Mouse (Mus musculus) induced T-regulatory cell, adult 2 months (primary cell): ENCODE data around the gene Zfhx2.

Source experiments
- DNase-seq: peaks from one replicate; pipeline ENCODE4 v3.0.0-alpha.2; 2012; ENCODE audit warnings: low read depth

The Zfhx2 gene

DNA sequence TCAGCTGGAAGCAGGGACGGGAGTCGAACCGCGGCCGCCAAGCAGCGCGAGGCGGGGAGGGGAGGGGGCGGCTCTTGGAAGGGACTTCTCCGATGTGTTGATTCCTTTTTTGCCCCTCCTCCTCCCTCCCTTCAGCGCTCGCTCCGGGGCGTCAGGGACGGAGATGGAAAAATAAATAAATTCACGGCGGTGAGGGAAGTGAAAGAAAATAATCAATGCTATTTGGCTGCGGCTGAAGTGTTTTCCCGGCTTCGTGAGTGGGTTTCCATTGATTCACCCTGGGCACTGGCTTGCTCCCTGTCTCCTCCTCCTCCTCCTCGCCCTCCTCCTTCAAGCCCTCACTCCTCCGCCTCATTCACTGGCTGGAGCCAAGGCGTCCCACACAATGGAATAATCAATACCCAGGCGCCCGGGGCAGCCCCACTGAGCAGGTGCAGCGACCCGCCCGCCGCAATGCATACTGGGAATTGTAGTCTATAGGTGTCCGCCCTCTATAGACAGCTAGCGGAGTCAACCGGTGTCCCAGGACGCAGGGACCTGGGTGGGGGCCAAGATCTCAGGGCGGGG, at the start of gene Zfhx2:
TSS of gene Zfhx2 (minus strand) at position 314 of the 567 bp plus-strand sequence.
- peak; percentile 95 for DNase-seq

DNA sequence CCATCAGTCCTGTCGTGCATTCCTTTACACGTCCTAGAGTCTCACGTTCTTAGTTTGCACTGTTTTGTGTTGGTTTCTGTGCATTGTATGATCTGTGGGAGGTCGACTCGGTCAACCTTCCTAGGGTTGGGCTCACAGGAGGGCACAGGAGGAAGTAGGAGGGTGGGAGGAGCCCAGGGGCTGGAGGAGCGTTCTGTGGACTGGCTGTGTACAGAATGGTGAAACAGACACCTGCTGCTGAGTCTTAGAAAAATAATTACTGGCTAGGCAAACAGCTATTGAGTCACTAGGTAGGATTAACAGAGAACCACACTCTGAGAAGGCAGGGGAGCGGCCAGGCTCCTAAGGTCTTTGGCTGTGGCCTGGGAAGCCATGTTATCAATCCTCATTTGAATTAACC, 47.2 kb upstream of the Zfhx2 start:
- no peak for DNase-seq

DNA sequence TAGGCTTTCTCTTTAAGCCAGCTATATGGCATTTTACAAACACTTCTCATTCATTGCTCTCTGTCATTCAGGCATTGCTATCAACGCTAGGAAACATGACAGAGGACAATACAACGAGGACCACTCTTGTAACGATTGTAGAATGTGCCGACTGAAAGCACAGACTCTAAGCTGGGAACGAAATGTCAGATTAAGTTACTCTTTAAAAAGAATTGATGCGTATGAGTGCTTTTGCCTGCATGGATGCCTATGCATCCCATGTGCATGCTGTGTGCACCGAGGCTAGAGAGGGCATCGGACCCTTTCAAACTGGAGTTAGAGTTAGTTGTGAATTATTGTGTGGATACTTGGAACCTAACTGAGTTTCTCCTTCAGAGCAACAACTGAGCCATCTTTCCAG, 43.6 kb upstream of the Zfhx2 start:
- no peak for DNase-seq

DNA sequence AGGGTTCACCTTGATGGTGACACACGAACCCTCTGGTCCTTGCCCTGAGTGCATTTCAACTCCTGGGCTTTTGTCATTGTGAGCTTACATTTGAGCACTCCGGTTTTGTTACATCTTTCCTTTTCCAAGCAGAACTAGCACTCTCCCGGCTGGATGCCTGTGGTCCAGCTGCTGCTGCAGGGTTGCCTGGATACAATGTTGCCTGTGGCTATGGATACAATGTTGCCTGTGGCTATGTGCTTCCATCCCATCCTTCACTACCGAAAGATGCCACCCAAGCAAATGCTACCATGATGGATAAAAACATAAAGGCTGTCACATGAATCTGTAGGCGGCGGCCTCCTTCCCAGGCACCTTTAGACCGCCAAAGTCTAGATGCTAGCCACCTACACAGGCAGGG, 34.4 kb upstream of the Zfhx2 start:
- DNase-seq, result no peak

DNA sequence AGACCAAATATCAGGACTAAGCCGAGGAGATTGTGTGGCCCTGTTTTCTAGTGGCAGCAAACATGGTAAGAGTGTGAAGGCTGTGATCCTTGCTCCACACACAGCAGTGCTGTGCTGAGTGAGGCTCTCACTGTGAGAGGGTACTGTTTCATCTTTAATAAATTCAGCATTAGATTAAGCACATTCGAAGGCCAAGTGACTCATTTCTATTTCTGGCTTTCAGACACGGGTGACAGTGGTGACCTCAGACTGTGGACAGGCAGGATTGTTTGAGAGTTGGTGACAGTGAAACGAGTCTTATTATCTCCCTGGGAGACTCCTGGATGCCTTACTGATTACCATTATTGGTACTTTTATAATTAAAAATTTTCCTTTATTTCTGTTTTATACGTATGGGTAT, 33.6 kb upstream of the Zfhx2 start:
- DNase-seq, result no peak

DNA sequence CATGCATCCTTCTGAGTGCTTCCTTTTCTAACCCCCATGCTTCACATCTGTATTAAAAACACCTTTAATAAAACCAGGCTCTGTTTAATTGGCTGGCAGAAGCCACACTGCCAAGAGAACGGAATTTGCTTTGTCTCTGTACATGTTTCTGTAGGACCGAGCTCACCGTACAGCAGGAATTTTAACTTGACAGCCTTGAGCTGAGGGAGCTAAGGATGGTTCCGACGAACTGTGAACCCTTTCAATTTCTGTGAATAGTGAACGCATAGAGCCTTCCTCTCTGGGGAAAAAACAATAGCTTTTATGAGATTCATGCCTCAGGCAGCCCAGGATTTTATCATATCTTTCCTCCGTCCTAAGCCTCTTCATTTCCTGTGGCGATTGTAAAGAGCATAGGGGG, 30.2 kb upstream of the Zfhx2 start:
- no peak for DNase-seq

DNA sequence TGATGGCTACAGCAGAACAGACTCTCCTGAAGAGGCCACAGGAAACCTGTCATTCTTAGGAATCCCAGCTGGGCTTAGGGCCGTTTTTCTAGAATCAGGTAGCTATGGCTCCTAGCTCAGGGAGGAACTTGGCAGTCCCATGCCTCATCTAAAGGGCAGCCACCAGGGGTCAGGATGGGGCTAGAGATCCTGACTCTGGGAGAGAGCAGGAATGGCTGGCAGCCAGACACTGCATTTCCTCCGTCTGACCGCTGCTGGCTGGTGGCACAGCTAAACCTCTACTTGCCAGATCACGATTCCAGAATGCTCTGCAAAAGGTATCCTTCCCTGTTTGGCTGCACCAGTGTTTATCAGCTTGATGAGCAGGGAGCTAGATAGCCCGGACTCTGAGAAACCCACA, 29.8 kb upstream of the Zfhx2 start:
- no peak for DNase-seq

DNA sequence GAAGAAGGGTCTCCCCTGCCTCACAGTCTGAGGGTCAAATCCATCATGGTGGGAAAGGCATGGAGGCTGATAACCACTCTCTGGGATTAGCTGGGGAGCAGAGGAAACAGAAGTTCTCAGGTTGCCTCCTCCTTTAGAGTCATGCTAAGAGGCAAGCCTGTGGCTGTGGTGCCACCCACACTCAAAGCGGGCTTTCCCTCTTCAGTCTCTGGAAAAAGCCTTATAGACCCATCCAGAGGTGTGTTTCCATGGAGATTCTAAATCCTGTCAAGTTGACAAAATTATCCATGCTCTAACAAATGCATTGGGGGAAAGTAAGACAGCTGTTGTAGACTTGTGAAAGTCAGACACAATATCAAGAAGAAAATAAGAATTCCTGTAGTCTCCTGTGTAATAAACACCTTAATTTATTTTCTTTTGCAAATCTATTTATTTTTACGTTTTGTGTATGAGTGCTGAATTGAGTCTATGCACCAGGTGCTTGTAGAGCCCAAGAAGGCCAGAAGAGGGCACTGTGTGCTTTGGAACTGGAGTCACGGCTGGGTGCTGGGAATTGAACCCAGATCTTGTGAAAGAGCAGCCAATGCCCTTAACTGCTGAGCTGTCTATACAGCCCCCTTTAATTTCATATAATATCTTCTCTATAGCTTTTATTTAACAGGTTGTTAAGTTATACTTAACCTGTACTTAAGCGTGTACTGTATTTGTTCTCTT, 27.5 kb upstream of the Zfhx2 start:
- DNase-seq, result peak; percentile 53

DNA sequence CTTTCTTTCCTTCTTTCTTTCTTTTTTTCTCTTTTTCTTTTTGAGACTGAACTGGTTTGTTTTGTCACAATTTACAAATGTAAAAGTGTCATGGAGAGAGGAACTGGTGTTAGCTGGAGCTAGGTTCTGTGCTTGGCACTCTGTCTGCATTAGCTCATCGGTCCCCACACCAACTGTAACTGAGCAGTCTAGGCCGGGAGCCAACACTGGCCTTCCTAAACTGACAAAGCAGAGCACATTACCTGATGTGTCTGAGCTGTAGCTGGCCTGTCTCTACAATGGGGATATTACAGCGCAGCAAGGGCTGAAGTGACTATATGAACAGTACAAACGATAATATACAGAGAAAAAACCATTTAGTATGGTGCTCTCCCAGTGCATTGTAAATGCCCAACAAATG, 26.7 kb upstream of the Zfhx2 start:
- no peak for DNase-seq

DNA sequence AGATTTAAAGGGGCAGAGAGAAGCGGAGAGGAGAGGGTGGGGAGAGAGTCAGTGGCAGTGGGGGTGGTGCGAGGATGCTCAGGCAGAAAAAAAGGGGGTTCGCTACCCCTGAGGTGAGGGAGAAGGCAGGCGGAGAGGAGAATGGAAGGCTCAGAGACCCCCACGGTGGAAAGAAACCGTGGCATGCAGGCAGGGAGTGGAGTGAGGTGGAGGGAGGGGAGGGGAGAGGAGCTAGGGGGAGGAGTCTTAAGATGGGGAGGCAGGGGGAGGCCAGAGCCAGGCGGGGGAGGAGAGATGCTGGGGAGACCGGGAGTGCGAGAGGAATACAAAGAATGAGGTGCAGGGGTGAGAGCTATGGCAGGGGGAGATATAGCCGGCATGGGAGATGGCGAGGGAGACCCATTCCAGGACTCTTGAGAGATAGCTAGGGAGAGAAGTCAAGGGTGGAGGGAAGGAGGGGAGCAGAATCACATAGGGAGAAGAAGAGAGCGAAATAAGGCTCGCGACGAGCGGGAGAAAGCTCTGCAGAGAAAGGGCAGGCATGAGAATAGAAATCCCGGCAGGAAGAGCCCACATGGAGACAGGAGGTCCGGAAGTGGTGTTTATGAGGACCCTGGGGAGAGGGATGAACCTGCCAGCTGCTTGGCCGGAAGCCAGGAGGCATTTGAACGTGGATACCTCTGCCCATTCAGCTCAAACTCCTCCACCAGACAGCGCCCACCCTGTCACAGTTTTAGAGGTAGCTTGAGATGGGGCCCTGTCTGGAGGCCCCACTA, 24.5 kb upstream of the Zfhx2 start, which contains the start of gene Jph4:
TSS of gene Jph4 (minus strand) at position 511 of the 776 bp plus-strand sequence.
- no peak for DNase-seq

DNA sequence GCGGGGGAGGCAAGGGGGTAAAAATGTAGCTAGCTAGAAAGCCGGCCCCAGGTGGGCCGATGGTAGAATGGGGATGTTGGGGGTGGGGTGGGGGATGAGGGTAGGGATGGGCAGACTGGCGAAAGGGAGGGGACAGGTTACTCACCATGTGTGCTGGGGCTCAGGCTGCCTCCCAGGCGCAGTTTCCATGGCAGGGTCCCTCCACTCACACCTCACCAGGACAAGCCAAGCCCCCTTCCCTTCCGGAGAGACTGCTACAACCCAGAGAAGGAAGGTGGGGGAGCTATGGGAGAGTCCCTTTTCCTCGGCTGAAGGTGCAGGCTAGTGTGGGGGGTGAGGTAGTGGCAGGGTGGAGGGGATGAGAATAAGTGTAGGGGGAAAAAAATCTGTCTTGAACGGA, 23.7 kb upstream of the Zfhx2 start:
- no peak for DNase-seq

DNA sequence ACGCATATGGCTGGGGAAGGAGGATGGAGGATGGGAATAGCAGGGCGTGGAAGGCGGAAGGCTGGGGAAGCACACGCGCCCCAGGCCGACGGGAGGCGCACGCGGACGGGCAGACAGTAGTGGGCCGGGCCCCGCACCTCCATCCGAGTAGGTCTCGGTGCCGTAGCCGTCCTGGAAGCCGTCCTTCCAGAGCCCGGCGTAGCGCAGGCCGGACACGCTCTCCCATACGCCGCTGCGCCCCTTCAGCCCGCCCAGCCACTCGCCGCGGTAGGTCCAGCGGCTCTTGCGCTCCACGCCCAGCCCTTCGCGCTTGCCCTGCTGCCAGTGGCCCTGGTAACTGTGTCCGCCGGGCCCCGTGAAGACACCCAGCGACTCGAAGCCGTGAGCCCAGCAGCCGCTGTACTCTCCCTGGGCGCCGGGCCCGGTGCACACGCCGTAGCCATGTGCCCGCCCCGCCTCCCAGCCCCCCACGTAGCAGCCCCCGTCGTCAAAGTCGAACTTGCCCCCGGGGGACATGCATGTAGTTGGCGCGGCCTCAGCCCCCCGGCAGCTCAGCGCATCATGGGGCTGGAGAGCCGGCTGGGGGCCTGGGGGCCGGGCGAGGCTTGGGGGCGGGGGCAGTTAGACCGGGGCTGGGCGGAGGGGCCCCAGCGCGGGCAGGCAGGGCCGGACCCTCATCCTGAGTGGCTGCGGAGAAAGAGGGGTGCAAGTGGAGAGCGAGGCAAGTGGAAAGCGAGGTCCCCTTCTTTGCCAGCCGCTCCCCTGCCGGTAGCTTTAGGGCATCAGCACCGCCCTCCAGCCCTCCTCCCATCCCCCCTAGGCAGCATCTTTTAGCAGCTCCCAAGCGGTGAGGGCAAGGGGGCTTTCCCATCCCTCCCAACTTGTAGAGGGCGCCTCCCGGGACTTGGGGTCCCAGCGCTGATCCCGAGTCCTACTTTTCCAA, 22.9 kb upstream of the Zfhx2 start:
- peak; percentile 45 for DNase-seq

DNA sequence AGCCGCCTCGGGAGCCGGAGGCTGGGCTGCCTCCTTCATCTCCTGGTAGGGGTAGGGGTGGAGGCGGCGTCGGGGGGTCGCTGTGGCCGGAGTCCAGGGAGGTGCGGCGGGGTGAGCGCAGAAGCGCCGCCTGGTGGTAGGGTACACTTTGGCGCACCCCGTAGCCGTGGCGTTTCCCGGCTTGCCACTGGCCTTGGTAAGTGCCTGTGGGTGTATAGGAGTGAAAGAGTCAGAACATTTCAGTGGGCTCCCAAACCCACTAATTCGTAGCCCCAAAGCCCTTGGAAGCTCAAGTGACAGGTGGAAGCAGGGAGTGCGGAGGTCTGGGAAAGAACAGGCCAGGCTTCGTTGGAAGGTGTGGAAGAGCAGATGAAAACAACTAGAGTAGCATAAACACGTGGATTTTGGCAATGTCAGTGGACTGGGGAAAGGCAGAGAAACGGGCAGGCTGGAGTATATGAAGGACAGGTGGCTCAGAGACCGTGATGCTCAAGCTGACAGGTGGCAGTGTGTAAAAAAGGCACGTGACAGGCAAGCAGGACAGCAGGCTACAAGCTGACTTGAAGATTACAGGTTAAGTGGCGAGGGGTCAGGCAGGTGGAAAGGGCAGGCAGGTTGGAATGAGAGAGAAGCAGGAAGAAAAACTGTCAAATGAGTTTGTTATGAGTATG, 22.0 kb upstream of the Zfhx2 start:
- DNase-seq, result peak; percentile 48

DNA sequence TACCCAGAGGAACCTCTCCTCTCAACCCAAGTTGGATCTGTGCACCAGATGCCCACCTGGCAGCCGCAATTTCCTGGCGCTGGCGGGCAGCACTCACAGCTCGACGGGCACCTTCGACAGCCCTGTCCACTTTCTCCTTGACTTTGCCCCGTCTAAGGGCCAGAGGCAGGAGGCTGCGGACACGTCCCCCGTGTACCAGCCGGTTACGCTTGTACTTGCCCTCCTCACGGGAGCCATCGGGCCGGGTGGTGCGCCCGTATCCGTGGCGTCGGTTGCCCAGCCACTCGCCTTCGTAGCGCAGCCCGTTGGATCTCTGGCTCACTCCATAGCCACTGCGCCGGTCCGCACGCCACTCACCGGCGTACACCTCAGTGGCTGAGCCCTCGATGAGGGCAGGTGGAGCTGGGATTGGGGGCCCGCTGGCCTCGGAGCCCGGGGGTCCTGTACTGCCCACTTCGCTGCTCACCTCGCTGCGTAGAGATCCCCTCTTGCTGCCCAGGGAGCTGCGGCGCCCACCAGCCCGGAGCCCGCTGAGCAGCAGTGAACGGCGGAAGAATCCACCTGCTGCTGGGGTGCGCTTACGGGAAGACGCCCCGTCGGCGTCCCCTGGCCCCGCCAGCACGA, 21.3 kb upstream of the Zfhx2 start:
- no peak for DNase-seq

DNA sequence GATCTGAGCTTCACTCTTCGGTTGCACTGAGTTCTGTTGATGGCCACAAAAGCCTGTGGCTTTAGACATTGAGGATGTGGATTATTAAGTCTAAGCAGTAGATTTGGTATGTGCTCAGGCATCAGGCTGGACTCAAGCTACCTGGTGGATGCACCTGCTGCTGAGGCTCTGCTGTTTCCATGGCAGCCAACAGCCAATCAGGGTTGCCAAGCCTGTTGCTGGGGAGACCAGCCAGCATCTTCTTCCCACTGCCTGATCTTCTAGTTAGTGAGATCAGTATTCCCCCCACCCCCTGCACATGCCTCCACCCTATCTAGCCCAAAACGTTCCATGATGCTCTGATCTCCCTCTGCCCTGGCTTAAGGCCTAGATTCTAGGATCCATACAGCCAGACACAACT, 19.6 kb upstream of the Zfhx2 start:
- DNase-seq, result no peak

DNA sequence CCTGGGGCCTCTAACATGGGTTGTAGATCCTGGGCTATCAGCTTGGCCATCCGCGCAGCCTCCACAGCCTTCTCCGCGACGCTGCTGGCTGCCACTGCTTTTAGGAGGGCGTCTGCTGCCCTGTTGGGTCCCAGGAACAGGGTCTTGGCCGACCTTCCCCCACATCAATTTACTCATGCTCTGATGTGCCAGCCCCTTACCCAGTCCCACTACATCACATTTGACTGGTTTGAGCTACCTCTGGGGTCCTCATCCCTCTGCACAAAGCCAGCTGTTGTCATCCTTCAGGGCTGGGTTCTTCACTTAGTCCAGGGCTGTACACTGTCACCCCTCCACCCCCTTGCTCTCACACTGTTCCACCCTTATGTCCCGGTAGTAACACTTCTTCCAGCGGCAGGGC, 18.0 kb upstream of the Zfhx2 start:
- DNase-seq, result no peak

DNA sequence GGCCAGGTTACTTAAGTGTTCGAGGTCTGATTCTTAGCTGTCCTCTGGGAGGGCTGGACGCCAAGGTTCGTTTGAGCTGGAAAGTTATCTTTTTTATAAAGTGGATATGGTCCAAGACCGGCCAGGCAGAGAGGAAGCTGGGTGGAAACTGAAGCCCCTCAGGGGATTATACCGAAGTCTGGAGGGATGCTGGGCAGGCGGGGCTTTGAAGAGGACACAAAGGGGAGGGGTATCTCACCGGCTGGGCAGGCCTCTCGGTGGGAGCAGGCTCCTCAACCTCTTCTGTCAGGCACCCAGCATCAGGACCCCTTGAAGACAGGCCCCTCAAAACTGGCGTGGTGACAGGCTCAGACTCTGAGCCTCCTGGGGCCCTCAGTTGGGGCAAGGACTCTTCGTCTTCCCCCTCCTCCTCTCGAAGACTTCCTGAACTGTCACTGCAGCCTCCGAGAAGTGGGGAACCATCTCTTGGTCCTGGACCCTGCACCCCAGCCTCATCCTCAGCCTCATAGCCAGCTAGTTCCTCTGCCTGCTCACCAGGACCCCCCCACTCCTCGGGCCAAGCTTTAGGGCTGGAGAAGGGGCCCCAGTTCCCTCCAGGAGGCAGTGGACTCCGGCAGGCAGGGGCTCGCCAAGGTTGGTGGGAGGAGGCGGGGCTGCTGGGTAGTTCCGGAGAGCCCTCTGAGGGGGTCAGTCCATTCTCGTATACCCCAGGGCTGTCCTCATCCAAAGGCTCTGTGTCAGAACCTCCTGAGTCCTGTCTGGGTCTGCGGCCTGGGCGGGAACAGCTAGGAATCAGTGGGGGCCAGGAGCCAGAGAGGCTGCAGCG, 17.1 kb upstream of the Zfhx2 start:
- no peak for DNase-seq

DNA sequence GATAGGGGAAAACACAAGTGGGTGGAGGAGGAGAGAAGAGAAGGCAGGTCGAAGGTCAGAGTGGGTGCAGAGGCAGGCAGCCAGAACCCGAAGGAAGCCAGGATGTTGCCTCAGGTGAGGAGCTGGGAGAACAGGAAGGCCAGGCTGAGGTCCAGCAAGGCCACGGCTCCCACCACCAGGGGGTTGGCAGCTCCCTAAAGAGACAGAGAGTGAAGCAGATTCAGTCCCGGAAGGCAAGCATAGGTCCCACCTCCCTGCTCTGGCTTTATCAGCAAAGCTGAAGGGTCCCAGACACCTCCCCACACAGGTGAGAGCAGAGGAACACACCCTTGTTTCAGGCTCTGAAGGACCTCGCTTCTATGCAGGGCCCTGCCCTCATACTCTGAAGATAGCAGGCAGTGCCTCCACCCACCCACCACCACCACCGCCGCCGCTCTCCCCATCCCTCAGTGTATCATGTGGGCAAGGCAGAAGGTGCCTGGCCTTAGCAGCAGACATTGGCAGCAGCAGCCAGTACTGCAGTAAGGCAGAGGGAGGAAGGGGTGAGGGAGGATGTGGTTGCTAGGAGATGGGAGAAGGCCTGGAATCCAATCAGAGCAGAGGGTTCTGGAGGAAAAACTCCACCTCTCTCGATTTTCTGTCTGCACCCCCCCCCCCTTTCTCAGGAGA, 16.2 kb upstream of the Zfhx2 start:
- no peak for DNase-seq

DNA sequence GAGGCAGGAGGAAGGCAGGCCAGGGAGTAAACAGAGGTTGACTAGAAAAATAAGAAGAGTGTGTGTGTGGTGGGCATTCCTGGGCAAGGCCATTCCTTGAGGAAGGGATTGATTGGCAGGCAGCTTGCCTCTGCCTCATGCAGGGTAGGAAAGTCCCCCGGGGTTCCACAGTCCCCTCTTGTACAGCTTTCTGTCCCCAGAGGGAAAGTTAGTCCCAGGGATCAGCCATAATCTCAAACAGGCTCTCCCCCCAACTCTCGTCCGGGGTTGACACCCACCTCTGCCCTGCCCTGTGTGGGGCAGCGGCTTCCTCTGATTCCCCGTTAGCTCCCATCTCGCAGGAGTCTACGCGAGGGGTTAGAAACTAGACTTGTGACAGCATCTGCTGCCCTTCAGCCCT, 14.9 kb upstream of the Zfhx2 start:
- no peak for DNase-seq
